Mouse (Mus musculus): Measurements from ENCODE around the gene Tpx2.

- no peak for TF ChIP-seq CTCF (IDR thresholded peaks at IDR 0.05)
- TF ChIP-seq POLR2A (IDR thresholded peaks at IDR 0.05; ENCODE audit: insufficient read depth, low read depth, low read length): no peak
Measured at GRCm38 (mm10) chr2:152811336-152812165, 36.2 kb upstream of the Tpx2 start.

Data from heart, adult 2 months (tissue).